Mouse (Mus musculus) macrophage (primary cell): Measurements from ENCODE around the gene Slc7a4. TPM values are rescaled to one million over a fixed set of nuclear protein-coding genes. Genes with fewer than 3 reads are reported as not detected.
"Not testable (repeated sequence)": the region's sequence is repeated elsewhere in the genome, so short reads cannot be mapped to it uniquely, and the experiment has no call there.

Experiments used
- H3K27ac ChIP-seq: fragments of 350-480 bp; formaldehyde crosslinking; 2 replicates; pipeline ENCODE4 v1.9.0; 2021
- H3K36me3 ChIP-seq: fragments of 350-480 bp; formaldehyde crosslinking; 2 replicates; pipeline ENCODE4 v1.9.0; 2021; ENCODE audit errors: inconsistent target
- H3K4me3 ChIP-seq: fragments of 350-480 bp; formaldehyde crosslinking; 2 replicates; pipeline ENCODE4 v1.9.0; 2021; ENCODE audit errors: inconsistent target
- H3K79me2 ChIP-seq: fragments of 350-480 bp; formaldehyde crosslinking; 2 replicates; pipeline ENCODE4 v1.9.0; 2021; ENCODE audit errors: inconsistent target
- WGBS: methylation state at CpG from one replicate; pipeline ENCODE4 v1.1.7; 2026; ENCODE audit warnings: inconsistent platforms; ENCODE audit not compliant: missing documents; 5-methylcytosine and 5-hydroxymethylcytosine counted together
- polyA plus RNA-seq: library from polyadenylated mRNA; stranded (reverse); fragments of 250-400 nt; gene quantifications from 3 replicates; pipeline ENCODE4 v1.2.4, GENCODE M21; 2018; ENCODE audit warnings: inconsistent platforms
- total RNA-seq, 78 experiments: library from RNA; depleted of rRNA; stranded (reverse); fragments of 250-400 nt; gene quantifications; 1 replicate in 9 of 78; 2 replicates in 24 of 78; 3 replicates in 43 of 78; 4 replicates in 2 of 78; pipeline ENCODE4 v1.2.4; 2018; ENCODE audit warnings: inconsistent platforms in 56 of 78

The Slc7a4 gene
- 1 to 10 TPM in 11 of 26 experiments, under 1 TPM in 12, not detected in 3; 0.25 to 3.1 (median 0.89) TPM for total RNA-seq (2018; cell fraction: chromatin; rRNA removed)
- 1 to 10 TPM in 17 of 26 experiments, under 1 TPM in 9; 0.44 to 3.9 (median 1.7) TPM for total RNA-seq (2018; cell fraction: cytosol; rRNA removed)
- 1 to 10 TPM in 22 of 26 experiments, under 1 TPM in 4; 0.69 to 6.3 (median 1.9) TPM for total RNA-seq (2018; cell fraction: nucleus; rRNA removed)
- 0.69 to 3.7 TPM (median 1.4 TPM) in 3 replicates for polyA plus RNA-seq

DNA sequence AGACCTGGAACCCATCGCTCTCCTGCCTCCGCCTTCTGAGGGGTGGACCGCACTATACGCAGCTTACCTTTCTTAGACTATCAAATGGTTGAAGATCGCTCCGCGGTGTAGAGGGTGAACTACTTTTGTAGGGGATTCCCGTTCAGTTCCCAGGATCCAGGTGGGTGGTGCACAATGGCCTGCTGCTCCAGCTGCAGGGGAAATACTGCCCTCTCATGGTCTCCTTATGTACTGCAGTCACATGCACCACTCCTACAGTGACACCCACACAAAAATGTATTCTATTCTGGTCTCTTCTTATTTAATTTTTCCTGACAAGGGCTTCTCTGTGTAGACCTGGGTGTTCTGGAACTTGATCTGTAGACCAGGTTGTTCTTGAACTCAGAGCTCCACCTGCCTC is at the start of gene Slc7a4:
Gene Slc7a4, minus strand, starts transcription at position 151 of the 400 bp plus-strand sequence.
- H3K27ac ChIP-seq, result no peak within 1 kb of the TSS
- H3K36me3 ChIP-seq, result no peaks in the 10 kb centered on the region
- WGBS, result 54% methylated on average over 8 of the region's 8 CpGs

DNA sequence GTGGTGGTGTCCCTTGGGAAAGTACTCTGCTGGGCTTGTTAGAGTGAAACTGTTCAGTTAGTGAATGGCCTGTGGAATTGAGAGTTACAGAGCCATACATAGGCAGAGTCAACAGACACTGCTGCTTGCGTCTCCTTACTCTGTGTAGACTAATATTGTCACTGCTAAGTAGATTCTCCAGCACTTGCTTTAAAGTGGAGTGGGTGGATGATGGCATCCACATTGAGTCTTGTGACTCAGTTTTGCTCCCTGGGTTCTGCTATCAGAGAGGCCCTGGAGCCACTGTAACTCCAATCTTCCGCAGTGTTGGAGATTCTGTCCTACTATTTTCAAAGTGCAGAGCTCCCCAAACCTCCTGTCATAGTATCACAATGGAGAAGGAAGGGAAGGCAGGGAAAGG is 49.6 kb upstream of the Slc7a4 start:
- Histone ChIP-seq H3K27ac (no peak overlapping the region), H3K36me3 (peaks cover 51% of the 10 kb centered on the region), H3K79me2 (no peaks in the 10 kb centered on the region), H3K4me3 (no peak overlapping the region)
- WGBS, result 92% methylated on average over 2 of the region's 2 CpGs

More for the DNA sequence above, at the start of gene Slc7a4:
- no peaks in the 10 kb centered on the region for H3K79me2 ChIP-seq
- H3K4me3 ChIP-seq, result no peak within 1 kb of the TSS

DNA sequence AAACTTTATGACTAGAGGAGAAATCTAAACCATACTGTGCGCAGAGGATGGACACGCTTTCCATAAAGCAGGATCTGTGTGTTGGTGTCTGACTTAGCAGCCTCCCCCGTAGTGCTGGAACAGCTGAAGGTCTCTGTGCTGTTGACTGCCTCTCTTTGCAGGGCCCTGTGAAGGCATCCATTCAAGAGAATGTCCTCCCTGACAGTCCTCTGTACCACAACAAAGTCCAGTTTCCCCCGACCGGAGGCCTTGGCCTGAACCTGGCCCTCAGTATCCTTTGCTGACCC is 43.2 kb upstream of the Slc7a4 start:
- Histone ChIP-seq H3K27ac (no peak overlapping the region), H3K36me3 (peaks cover 43% of the 10 kb centered on the region), H3K4me3 (no peak overlapping the region), H3K79me2 (peaks cover 3% of the 10 kb centered on the region; the same call in 1 of the 2 replicates)
- WGBS, result 96% methylated on average over 5 of the region's 5 CpGs

DNA sequence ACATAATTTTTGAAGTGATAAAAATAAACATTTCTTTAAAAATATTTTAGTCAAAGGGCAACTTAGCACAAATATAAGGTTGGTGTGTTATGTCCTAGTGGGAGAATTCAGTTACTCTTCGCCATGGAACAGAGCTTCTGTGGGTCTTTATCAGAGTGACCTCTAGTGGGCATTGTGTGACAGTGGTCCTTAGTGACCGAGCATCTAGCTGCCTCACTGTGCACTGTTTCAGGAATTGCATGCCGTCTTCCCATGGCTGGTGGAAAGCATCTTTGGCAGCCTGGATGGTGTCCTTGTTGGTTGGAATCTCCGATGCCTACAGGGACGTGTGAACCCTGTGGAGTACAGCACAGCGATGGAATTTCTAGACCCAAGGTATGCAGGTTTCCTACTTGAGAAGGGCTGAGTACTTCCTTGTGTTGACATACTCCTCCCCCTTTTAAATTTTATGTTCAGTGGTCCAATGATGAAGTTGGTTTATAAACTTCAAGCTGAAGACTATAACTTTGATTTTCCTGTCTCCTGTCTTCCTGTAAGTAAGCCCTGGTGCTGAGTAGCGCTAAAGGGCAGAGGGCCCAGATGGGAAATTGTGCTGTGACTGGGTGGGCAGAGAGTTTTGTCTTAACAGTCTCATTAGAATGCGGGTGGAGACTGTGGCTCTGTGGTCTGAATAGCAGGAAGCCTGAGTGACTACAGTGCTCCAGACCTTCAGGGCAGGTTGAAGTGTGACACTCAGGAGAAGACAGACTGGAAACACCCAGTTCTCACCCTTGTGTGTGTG is 42.7 kb upstream of the Slc7a4 start:
- H3K36me3 ChIP-seq, result peaks cover 40% of the 10 kb centered on the region
- peaks cover 8% of the 10 kb centered on the region; the same call in 1 of the 2 replicates for H3K79me2 ChIP-seq
- 72% methylated on average over 8 of the region's 8 CpGs for WGBS
- H3K27ac ChIP-seq, result no peak overlapping the region
- no peak overlapping the region for H3K4me3 ChIP-seq

DNA sequence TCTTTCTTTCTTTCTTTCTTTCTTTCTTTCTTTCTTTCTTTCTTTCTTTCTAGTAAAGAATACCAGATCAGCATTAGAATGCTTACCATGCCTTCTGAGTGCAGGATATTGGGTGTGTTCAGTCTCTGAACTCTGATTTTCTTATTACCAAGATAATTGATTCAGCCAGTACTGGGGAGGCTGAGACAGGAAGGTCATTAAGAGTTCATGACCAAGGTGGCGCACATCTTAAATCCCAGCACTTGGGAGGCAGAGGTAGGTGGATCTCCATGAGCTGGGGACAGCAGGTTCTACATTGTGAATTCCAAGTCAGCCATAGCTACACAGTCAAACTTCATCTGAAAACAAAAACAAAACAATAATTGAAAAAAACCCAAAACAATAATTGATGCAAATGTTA is 38.9 kb upstream of the Slc7a4 start:
- no peak overlapping the region for H3K27ac ChIP-seq
- H3K4me3 ChIP-seq, result no peak overlapping the region
- H3K36me3 ChIP-seq, result peaks cover 11% of the 10 kb centered on the region
- 100% methylated on average over 1 of the region's 1 CpGs for WGBS
- peaks cover 21% of the 10 kb centered on the region; the same call in 1 of the 2 replicates for H3K79me2 ChIP-seq

DNA sequence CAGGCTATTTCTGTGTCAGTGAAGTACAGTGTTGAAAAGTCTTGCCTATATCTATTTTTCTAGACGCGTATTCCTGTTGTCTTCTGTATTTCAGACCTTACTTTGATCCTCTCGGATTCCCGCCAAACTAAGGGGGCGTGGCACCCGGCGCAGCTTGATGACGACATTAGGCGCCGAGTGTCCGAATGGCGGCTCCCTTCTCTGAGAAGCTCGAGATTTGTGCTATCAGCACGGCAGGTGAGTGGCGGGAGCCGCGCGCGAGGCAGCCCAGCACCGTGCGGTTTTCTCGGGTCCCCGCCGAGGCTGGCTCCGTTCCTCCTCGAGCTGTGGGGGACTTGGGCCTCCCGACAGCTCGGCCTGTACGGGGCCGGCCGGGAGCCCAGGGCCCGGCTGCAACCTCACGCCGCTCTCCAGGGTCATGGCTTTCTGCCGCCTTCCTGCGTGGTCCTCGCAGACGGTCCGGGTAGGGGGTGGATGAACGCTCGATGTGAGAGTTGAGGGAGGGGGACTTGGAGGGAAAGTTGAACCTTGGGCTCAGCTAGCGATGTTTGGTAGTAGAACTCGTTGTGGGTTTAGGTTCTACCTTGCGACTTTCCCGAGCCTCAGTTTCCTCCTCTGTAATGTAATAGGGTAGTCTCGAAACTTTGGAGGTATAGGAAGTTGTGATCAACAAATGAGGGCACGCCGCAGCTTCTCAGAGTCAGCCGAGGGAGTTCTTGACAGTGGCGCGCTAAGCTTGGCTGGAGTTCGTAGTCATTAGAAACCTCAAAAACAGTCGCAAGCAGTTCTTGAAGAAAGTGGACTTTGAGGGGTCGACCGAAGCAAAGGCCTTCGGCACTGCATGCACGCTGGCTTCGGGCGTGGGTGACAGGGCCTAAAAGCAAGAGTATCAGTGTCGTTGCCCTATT is 36.4 kb upstream of the Slc7a4 start, which contains the start of gene Smpd4:
Gene Smpd4, plus strand, starts transcription at position 157 of the 908 bp plus-strand sequence.
- Histone ChIP-seq H3K36me3 (no peaks in the 10 kb centered on the region), H3K27ac (peak within 1 kb of the TSS; percentile 2; the same call in 1 of the 2 replicates), H3K79me2 (peaks cover 21% of the 10 kb centered on the region; the same call in 1 of the 2 replicates), H3K4me3 (peak within 1 kb of the TSS; percentile 81)
- WGBS, result 3% methylated on average over 60 of the region's 60 CpGs

DNA sequence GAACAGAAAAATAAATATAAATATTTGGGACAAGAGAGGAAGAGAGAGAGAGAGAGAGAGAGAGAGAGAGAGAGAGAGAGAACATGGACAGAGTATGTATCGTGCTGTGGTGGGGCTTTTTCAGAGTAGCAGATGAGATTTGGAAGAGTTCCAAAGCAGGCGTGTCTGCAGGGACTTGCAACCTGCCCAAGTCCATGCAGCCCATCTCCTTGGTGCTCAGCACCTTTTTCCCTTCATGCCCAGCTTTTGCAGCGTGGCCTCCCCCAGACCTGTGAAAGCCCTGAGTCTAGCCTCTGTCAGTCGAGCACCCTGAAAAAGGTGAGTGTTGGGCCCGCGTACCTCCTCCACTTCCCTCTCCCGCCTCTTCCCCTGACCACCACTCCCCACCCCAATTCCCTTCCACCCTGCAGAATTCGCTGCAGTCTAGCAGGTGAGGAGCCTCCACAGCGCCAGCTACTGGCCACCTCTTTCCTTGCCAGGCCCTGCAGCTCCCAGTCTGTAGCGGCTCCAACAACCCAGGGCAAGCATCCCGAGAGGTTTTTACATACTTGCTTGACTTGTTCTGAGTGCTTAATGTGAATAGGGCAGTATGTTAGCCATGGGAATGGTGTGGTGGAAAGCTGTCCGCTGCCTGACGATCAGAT is 35.0 kb upstream of the Slc7a4 start:
- H3K27ac ChIP-seq, result no peak overlapping the region
- H3K36me3 ChIP-seq, result no peaks in the 10 kb centered on the region
- peaks cover 21% of the 10 kb centered on the region; the same call in 1 of the 2 replicates for H3K79me2 ChIP-seq
- H3K4me3 ChIP-seq, result no peak overlapping the region
- 24% methylated on average over 13 of the region's 13 CpGs for WGBS

DNA sequence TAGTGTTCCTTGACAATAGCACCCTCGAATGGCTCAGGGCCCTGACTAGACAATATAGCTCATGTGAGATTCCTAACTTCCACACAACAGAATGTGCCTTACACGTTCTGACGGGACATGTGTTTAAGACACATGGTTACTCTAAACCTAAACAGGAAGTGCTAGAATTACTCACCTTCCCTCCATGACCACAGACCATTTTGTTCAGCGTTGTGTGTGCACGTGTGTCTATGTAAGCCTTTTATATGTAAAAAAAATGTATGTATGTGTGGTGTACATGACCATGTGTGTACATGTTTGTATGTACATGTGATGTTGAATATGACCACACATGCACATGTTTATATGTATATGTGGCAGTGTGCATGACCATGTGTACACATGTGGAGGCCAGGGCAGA is 33.2 kb upstream of the Slc7a4 start:
- no peak overlapping the region for H3K27ac ChIP-seq
- H3K36me3 ChIP-seq, result no peaks in the 10 kb centered on the region
- no peak overlapping the region for H3K4me3 ChIP-seq
- H3K79me2 ChIP-seq, result peaks cover 18% of the 10 kb centered on the region; the same call in 1 of the 2 replicates
- WGBS, result 21% methylated on average over 5 of the region's 5 CpGs

DNA sequence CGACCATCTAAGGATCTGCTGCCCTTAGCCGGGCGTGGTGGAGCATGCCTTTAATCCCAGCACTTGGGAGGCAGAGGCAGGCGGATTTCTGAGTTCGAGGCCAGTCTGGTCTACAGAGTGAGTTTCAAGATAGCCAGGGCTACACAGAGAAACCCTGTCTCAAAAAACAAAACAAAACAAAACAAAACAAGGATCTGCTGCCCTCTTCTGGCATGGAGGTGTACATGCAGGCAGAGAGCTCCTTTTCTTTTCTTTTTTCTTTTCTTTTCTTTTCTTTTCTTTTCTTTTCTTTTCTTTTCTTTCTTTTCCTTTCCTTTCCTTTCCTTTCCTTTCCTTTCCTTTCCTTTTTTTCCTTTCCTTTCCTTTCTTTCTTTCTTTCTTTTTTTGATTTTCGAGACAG is 31.7 kb upstream of the Slc7a4 start:
- H3K79me2 ChIP-seq, H3K4me3 ChIP-seq, H3K36me3 ChIP-seq, H3K27ac ChIP-seq: not testable (repeated sequence)
- 88% methylated on average over 6 of the region's 6 CpGs for WGBS

DNA sequence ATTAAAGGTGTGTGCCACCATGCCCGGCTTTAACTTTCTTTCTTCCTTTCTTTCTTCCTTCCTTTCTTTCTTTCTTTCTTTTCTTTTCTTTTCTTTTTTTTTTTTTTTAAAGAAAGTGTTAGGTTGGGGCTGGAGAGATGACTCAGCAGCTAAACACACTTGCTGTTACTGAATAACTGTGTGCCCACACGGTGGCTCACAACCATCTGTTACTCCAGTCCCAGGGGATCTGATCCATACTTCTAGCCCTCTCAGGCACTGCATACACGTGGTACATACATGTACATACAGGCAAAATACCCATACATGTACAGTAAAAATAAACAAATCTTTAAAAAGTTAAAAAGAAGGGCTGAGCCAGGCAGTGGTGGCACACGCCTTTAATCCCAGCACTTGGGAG is 28.4 kb upstream of the Slc7a4 start:
- H3K4me3 ChIP-seq, result no peak overlapping the region
- WGBS, result 50% methylated on average over 4 of the region's 4 CpGs
- no peak overlapping the region for H3K27ac ChIP-seq
- no peaks in the 10 kb centered on the region for H3K79me2 ChIP-seq
- H3K36me3 ChIP-seq, result no peaks in the 10 kb centered on the region

DNA sequence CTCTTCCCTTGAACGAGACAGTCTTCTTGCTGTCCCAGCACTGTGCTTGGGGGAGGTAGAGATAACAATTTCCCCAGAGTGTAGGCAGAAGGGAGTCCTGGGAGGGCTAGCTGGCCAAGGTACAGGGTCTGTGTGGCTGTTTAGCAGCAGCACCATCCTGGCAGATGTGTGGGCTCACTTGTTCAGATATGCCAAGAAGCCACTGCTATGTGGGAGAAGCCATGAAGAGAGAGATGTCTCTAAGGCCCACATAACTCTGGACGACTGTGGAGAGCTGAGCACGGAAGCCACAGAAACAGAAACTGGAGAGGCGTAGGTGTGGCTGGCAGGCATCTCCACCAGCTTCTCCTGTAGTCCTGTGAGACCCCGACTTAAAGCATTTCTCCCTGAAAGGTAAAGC is 22.7 kb upstream of the Slc7a4 start:
- 88% methylated on average over 4 of the region's 5 CpGs for WGBS
- Histone ChIP-seq H3K27ac (no peak overlapping the region), H3K4me3 (no peak overlapping the region), H3K79me2 (no peaks in the 10 kb centered on the region), H3K36me3 (no peaks in the 10 kb centered on the region)

DNA sequence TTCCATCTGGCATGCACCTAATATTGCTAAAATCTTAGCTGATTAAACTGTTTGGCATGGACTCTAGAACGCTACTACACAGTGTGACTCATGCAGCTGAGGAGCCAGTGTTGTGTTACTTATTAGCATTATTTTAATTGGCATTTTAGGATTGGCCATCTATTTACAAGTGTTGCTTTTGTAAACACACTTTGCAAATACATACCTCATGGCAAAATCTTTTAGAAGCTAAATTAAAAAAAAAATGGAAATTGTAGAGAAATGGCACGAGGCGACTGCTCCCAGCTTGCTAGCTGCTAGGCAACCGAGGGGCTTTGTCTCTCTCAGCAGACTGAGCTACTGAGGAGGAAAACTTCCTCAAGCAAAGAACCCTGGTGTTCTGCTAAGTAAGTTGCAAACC is 21.9 kb upstream of the Slc7a4 start:
- Histone ChIP-seq H3K79me2 (no peaks in the 10 kb centered on the region), H3K4me3 (no peak overlapping the region), H3K36me3 (no peaks in the 10 kb centered on the region), H3K27ac (no peak overlapping the region)
- 83% methylated on average over 4 of the region's 4 CpGs for WGBS

DNA sequence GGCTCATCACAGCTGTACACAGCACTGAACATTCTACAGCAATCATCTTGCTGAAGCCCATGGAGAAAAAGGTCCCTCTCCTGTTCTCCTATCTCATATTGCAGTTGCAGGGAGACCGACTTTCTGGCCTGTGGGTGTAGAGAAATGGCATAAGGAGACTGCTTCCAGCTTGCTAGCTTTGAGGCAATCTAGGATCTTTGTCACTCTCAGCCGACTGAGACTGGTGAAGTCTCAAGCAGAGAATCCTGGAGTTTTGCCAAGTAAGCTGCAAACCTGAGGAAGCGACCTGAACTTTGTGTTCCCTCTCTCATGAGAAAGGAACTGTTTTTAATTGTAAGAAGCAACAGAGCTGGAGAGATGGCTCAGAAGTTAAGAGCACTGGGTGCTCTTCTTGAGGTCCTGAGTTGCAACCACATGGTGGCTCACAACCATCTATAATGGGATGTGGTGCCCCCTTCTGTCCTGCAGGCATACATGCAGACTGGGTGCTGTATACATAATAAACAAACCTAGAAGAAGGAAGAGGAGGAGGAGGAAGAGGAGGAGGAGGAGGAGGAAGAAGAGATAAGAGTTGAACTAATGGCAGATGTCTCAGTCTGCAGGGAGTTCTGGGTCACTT is 18.0 kb upstream of the Slc7a4 start:
- Histone ChIP-seq H3K27ac (no peak overlapping the region), H3K36me3 (no peaks in the 10 kb centered on the region), H3K4me3 (no peak overlapping the region), H3K79me2 (no peaks in the 10 kb centered on the region)
- 60% methylated on average over 3 of the region's 3 CpGs for WGBS

DNA sequence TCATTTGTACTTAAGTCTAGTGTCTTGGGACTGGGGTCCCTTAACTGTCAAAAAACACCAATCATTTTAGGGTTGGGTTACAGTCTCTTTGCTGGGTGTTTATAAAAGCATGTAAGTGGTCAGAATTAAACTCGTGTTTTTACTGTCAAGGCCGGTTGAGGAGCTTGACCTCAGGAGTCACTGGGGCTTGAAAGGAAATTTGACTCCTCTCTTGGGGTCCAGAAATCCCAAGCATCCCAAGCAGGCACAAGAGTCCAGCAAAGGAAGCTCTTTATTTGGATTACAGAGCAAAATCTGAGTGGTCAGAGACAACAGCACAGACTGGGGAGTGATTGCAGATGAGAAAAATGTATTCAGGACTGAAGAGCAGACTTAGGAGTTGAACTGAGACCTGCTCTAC is 7.7 kb upstream of the Slc7a4 start:
- no peaks in the 10 kb centered on the region for H3K36me3 ChIP-seq
- no peak overlapping the region for H3K4me3 ChIP-seq
- no peak overlapping the region for H3K27ac ChIP-seq
- no peaks in the 10 kb centered on the region for H3K79me2 ChIP-seq
- 71% methylated on average over 2 of the region's 2 CpGs for WGBS
